Mouse (Mus musculus): ENCODE results near the gene Cntnap5c.

DNA sequence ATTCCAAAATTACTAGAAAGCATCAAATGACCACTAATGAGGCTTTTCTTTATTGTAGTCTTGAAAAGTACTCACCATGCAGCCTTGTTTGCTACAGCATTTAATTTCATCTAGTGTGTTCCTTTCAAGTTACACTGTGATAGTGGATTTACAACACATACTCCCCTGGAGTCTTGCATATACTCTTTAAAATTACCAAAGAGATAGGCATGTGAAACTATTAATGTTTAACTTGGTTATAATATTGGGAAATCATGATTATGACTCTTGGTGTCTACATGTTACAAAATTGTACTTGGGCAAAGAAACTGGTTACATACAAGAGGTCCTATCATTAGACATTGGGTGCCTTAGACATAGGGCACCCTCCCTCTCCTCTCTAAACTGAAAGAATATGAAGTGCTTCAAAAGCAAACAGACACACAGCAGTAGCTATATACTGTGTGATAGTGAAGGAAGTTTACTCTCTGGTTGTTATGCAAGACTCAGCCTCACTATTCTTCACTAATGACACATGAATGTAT, 142.5 kb downstream of the Cntnap5c start:
- TF ChIP-seq CTCF (IDR thresholded peaks at IDR 0.05; ENCODE audit: extremely low read depth, insufficient read depth, low read length) (no peak), POLR2A (IDR thresholded peaks at IDR 0.05; ENCODE audit: extremely low read depth, insufficient read depth, low read length) (no peak)

All from cortical plate, adult 2 months (tissue).